Mouse (Mus musculus): ENCODE measurements at regions not wholly inside any gene's neighbourhood (a gene's known extent, or its start where the extent isn't known, plus 50 kb on each side); places are given as distances from the start of the nearest gene placed in this dataset.

GRCm38 (mm10) chr12:71541961-71542360, 232.3 kb downstream of the Dact1 start:
- TF ChIP-seq CTCF (IDR thresholded peaks at IDR 0.05) (no peak), EP300 (IDR thresholded peaks at IDR 0.05) (no peak)

Data from lung, postnatal 0 days (tissue).